Mouse (Mus musculus) liver, embryonic 18 days (tissue): Measurements from ENCODE around the gene Malsu1. TPM values are rescaled to one million over a fixed set of nuclear protein-coding genes. Genes with fewer than 3 reads are reported as not detected.

Experiments used
- polyA plus RNA-seq: library from polyadenylated mRNA; depleted of rRNA; stranded (reverse); fragments of >200 nt; gene quantifications from 2 replicates; pipeline ENCODE4 v1.2.3, GENCODE M21; 2012; rRNA removed

Gene Malsu1
- polyA plus RNA-seq = 14.3 and 14.5 TPM in 2 replicates

DNA sequence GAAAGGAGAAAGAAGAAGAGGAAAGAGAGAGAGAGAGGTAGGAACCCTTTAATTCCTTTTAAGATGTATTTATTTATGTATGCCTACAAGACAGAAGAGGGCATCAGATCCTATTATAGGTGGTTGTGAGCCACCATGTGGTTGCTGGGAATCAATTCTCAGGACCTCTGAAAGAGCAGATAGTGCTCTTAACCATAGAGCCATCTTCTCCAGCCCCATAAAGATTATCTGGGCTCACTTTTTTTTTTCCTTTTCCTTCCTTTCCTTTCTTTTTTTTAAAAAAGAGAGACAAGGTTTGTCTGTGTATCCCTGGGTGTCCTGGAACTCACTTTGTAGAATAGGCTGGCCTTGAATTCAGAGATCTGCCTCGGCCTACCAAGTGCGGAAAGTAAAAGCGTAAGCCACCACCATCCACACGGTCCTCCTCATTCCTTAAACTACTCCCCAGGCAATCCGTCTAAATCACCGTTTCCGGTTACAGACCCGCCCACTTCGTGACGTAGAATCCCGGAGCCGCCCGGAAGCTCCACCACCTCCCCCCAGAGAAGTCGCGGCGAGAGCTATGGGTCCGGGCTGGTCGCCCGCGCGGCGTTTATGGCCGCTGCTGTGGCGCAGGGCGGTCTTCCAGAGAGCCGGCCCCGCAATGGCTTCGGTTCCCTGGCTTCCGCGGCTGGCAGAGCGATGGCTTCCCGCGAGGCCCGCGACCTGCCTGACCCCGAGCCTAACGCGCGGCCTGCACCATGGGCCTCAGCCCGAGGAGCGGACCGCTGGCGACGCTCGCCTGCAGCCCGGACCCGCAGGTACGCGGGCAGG is at the start of gene Malsu1:
Gene Malsu1 (plus strand): TSS at position 492 of the 813 bp plus-strand sequence.

DNA sequence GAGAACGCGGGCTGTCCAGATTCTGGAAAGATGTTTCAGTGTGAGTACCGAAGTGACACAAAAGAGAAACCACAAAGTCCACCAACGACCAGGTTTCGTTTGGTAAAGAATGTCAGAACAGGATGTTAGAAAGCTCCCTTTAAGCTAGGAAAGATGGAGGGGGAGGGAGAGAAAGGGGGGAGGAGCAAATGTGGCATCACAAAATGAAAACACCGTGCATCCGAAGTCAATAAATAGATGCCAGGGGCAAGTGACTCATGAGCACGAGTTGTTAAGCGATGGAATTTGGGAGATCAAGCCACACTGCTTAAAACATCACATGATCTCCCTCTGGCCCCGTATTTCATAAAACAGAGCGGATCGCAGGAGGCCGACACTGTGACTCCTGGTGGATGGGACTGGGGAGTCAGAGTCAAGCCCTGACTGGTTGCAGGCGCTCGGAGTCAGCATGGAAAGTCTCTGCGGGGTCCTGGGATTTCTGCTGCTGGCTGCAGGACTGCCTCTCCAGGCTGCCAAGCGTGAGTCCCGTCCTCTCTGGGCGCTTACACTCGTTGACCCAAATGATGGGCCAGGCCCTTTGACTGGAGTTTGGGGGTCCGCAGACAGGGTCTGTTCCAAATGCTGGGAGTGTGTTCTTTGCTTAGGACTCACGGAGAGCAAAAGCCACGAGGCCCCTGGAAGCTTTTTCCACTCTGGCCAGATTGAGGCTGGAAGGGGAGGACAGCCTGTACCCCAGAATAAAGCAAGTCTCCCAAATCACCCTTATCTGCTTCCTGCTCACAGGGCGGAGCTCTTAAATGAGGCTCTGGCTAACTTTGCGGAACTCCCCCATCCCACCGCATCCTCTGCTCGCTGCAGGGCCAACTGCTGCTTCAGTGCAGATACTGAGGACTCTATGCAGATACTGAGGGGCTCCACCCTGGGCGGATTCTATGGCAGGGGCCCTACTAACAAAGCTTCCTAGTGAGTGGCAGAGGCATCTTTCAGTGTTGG is 37.0 kb upstream of the Malsu1 start, which contains the start of gene Gpnmb:
Gene Gpnmb (plus strand): TSS at position 272 of the 993 bp plus-strand sequence.

Other genes starting within 250 kb of the Malsu1 start
- gene Tmem176a, start 232.9 kb upstream of the Malsu1 start, polyA plus RNA-seq = 58.6 and 68.3 TPM in 2 replicates
- 220 and 232 TPM in 2 replicates for gene Tmem176b, start 232.3 kb upstream of the Malsu1 start, polyA plus RNA-seq
- gene Aoc1, start 200.9 kb upstream of the Malsu1 start, polyA plus RNA-seq = 0.08 and 0.23 TPM in 2 replicates
- not detected in 2 replicates for gene 1600015I10Rik, start 143.9 kb upstream of the Malsu1 start, polyA plus RNA-seq
- gene Doxl2, start 98.8 kb upstream of the Malsu1 start, polyA plus RNA-seq = not detected in 2 replicates
- not detected in 2 replicates for gene Svs1, start 86.9 kb upstream of the Malsu1 start, polyA plus RNA-seq
- 0.38 and 0.46 TPM in 2 replicates for gene Gpnmb, start 37.2 kb upstream of the Malsu1 start, polyA plus RNA-seq
- gene Igf2bp3, start 141.2 kb downstream of the Malsu1 start, polyA plus RNA-seq = 8.6 and 9.5 TPM in 2 replicates
- 48.8 and 52.4 TPM in 2 replicates for gene Tra2a, start 190.2 kb downstream of the Malsu1 start, polyA plus RNA-seq
- 2.2 and 2.4 TPM in 2 replicates for gene Ccdc126, start 245.5 kb downstream of the Malsu1 start, polyA plus RNA-seq